Mouse (Mus musculus) C2C12 (cell line): ENCODE measurements around the gene Gmps. TPM values are rescaled to one million over a fixed set of nuclear protein-coding genes. Genes with fewer than 3 reads are reported as not detected.

Experiments used
- H3K27me3 ChIP-seq: one replicate; pipeline ENCODE4 v1.6.1; 2011; ENCODE audit not compliant: control insufficient read depth, insufficient read depth, insufficient read length
- H3K36me3 ChIP-seq: one replicate; pipeline ENCODE4 v1.6.1; 2011; ENCODE audit not compliant: control insufficient read depth, insufficient read depth
- H3K4me3 ChIP-seq: one replicate; pipeline ENCODE4 v1.5.1; 2011; ENCODE audit warnings: mild to moderate bottlenecking, control low read depth; ENCODE audit not compliant: poor library complexity, insufficient read depth, severe bottlenecking
- H3K79me2 ChIP-seq: one replicate; pipeline ENCODE4 v1.6.1; 2011; ENCODE audit not compliant: control insufficient read depth, insufficient read depth
- H3K79me3 ChIP-seq: one replicate; pipeline ENCODE4 v1.6.1; 2011; ENCODE audit warnings: low read depth, control low read depth
- H3ac ChIP-seq: one replicate; pipeline ENCODE3; 2011; ENCODE audit warnings: low read depth; ENCODE audit not compliant: control insufficient read depth, insufficient read length
- CEBPB ChIP-seq: IDR thresholded peaks from one replicate; pipeline ENCODE4 v1.6.1; 2011; ENCODE audit warnings: low read depth, mild to moderate bottlenecking, control low read depth, moderate library complexity
- CTCF ChIP-seq: IDR thresholded peaks from one replicate; pipeline ENCODE4 v1.5.1; 2011; ENCODE audit not compliant: control insufficient read depth, insufficient read depth, insufficient read length
- FOSL1 ChIP-seq: IDR thresholded peaks from one replicate; pipeline ENCODE4 v1.8.0; 2011; ENCODE audit warnings: mild to moderate bottlenecking, low read length; ENCODE audit not compliant: poor library complexity, insufficient read depth, severe bottlenecking
- MAX ChIP-seq: IDR thresholded peaks from one replicate; pipeline ENCODE4 v1.6.1; 2011; ENCODE audit warnings: mild to moderate bottlenecking, control low read depth
- MYOD1 ChIP-seq: IDR thresholded peaks from one replicate; pipeline ENCODE4 v1.6.1; 2011; ENCODE audit warnings: low read depth; ENCODE audit not compliant: control insufficient read depth, insufficient read length
- MYOG ChIP-seq: IDR thresholded peaks from one replicate; pipeline ENCODE4 v1.6.1; 2011; ENCODE audit not compliant: control insufficient read depth, insufficient read length; ENCODE audit errors: extremely low read depth
- USF1 ChIP-seq: IDR thresholded peaks from one replicate; pipeline ENCODE4 v1.6.1; 2011; ENCODE audit warnings: low read depth, mild to moderate bottlenecking, control low read depth, moderate library complexity
- polyA plus RNA-seq: library from polyadenylated mRNA; unstranded; fragments of >200 nt; fragmentation: generic; extraction: Trizol; gene quantifications from one replicate; pipeline ENCODE4 v1.2.1, GENCODE M21; 2012; ENCODE audit warnings: missing spikeins

The Gmps gene
- polyA plus RNA-seq, 1 experiment, result 11.1 TPM

DNA sequence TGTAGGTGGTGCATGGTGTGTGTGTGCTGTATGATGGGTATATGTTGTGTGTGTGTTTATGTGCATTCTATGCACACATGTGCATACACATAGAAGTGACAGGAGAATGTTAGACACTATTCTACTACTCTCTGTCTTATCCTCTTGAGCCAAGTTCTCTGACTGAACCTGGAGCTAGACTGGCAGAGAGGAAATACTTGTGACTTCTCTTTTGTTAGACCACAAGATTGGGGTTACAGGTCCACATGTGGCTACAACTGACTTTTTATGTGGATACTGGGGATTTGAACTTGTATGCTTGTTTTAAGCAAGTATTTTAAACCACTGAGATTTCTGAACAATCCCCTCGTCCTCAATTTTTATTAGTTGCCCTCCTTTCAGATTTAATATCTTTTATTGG, 10.8 kb downstream of the Gmps start:
- Histone ChIP-seq H3K4me3 (no peak overlapping the region), H3K79me3 (peaks cover 16% of the 10 kb centered on the region), H3K79me2 (peaks cover 24% of the 10 kb centered on the region), H3K27me3 (no peaks in the 10 kb centered on the region), H3ac (no peak overlapping the region), H3K36me3 (peaks cover 90% of the 10 kb centered on the region)
- no peak for TF ChIP-seq CTCF
- TF ChIP-seq CEBPB, result no peak
- no peak for TF ChIP-seq MYOD1

DNA sequence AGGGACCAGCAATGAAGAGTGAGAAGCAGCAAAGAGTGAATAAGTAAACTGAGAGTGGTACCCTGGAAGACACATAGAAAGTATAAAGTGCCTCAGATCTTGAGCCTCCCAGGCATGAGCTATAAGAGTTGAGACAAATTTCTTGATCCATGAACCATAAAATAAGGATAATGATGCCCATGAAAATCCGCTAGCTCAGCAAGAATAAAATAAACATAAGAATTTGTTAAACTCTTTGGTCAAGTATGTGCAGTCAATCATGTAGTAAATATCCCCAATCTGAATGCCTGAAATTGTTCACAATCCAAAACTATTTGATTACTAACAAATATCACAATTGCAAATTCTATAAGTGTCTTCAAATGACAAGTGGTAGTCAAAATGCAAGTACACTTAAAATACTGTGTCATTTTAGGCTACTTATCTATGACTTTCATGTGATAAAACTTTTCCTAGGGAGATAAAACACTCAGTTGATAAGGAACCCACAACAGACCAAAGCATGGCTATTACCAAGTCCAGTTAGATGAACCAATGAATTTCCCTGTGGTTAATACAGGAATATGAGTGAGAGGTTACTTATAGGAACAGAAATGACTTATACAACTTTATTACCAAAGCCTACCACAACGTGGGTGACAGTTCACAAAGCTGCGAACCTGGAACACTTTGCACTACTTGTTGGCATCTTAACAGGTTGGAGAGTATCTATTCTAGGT, 13.0 kb downstream of the Gmps start:
- Histone ChIP-seq H3K79me2 (peaks cover 4% of the 10 kb centered on the region), H3K36me3 (peaks cover 88% of the 10 kb centered on the region), H3K79me3 (peaks cover 8% of the 10 kb centered on the region), H3K27me3 (no peaks in the 10 kb centered on the region), H3ac (no peak overlapping the region), H3K4me3 (no peak overlapping the region)
- TF ChIP-seq MYOD1 (no peak), MAX (no peak), FOSL1 (no peak), USF1 (no peak), MYOG (no peak), CEBPB (no peak), CTCF (no peak)

DNA sequence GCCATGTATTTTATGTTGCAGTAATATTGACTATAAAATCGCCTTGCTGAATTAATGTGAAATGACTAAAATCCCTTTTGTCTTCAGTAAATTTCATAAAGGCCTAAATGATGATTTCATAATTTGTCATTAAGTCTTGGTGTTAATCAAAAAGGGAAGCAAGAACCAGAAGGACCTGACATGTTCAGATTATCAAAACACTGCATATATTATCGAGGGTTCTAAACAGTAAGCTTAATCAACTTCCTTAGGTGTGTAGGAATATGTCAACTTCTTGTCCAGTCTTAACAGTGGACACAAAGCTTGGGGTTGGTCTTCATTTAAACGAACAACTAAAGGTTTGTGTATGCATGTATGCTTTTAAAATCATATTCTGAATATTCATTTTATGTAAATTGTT, 45.5 kb downstream of the Gmps start:
- Histone ChIP-seq H3K27me3 (no peaks in the 10 kb centered on the region), H3ac (no peak overlapping the region), H3K4me3 (no peak overlapping the region), H3K79me2 (no peaks in the 10 kb centered on the region), H3K79me3 (no peaks in the 10 kb centered on the region), H3K36me3 (peaks cover 25% of the 10 kb centered on the region)
- TF ChIP-seq CTCF (no peak), USF1 (no peak), MYOG (no peak), CEBPB (no peak), FOSL1 (no peak), MYOD1 (no peak)

DNA sequence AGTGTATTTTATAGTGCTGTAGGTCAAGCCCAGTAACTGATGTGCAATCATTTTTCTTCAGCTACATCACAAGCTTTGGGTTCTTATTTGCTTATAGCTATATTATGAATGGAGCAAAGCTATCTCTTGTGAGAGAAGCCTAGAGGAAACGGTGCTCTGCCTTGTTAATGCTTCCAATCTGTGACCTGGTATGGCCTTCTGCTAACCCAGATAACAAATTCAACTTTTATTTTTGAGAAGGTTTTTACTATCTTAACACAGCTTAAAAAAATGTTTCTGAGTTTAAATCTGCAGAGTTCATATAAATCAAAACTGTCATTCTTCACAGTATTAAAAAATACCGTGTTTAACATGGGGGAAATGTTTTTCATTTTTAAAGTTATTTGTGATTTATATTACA, 46.0 kb downstream of the Gmps start:
- Histone ChIP-seq H3ac (no peak overlapping the region), H3K79me2 (no peaks in the 10 kb centered on the region), H3K27me3 (no peaks in the 10 kb centered on the region), H3K36me3 (peaks cover 25% of the 10 kb centered on the region), H3K4me3 (no peak overlapping the region), H3K79me3 (no peaks in the 10 kb centered on the region)
- TF ChIP-seq MAX (no peak), MYOG (no peak), CEBPB (no peak), MYOD1 (no peak), FOSL1 (no peak), USF1 (no peak), CTCF (no peak)

DNA sequence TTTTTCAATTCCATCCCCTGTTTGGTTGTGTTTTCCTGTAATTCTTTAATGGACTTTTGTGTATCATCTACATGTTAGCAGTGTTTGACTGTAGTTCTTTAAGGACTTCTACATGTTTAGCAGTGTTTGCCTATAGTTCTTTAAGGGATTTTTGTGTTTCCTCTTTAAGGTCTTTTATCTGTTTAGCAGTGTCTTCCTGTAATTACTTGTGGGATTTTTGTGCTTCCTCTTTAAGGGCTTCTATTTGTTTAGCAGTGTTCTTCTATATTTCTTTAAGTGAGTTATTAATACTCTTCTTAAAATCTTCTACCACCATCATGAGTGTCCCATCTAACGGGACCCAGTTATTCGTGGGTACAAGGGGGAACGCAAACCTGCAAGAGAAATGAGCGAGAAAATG, 53.9 kb downstream of the Gmps start:
- no peaks in the 10 kb centered on the region for H3K79me2 ChIP-seq
- H3K4me3 ChIP-seq, result no peak overlapping the region
- no peaks in the 10 kb centered on the region for H3K36me3 ChIP-seq
- TF ChIP-seq CEBPB, result no peak
- TF ChIP-seq MAX, result no peak
- TF ChIP-seq MYOD1, result no peak
- TF ChIP-seq USF1, result no peak
- no peak for TF ChIP-seq FOSL1
- no peak for TF ChIP-seq MYOG
- TF ChIP-seq CTCF, result no peak
- no peaks in the 10 kb centered on the region for H3K79me3 ChIP-seq
- no peak overlapping the region for H3ac ChIP-seq
- H3K27me3 ChIP-seq, result no peaks in the 10 kb centered on the region

DNA sequence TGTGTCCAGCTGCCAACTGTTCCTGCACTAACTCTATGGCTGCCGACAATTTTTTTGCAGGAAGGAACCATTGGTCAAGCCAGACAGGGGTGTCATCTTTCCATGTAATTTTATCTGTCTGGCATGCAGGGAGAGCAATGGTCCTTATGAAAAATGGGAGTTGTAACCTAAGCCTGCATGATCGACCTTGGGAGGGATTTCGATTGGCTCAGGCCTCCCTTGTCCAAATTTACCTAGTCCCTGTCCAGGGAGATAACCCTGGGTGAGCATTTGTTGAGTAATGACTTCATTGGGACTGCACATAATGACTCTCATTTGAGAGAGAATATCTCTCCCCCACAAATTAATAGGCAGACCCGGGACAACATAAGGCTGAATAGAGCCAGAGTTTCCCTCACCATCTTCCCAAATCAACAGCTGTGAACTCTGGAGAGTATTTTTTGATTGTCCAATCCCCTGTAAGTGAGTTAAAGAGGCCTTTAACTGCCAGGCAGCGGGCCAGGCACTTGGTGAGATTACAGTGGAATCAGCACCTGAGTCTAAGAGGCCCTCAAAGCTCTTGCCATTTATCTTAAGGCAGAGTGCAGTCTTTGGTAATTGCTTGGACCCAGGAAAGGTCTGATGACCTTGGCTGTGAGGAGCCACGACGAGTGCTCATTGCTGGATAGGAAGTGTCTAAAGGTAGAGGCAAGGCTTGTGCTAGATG, 62.4 kb downstream of the Gmps start:
- H3K79me2 ChIP-seq, result no peaks in the 10 kb centered on the region
- H3K27me3 ChIP-seq, result no peaks in the 10 kb centered on the region
- H3K4me3 ChIP-seq, result no peak overlapping the region
- TF ChIP-seq CEBPB (no peak), USF1 (no peak), MYOD1 (no peak), CTCF (no peak), FOSL1 (no peak), MAX (no peak), MYOG (no peak)
- H3ac ChIP-seq, result no peak overlapping the region
- no peaks in the 10 kb centered on the region for H3K36me3 ChIP-seq
- H3K79me3 ChIP-seq, result no peaks in the 10 kb centered on the region
